ENCODE assay signal across 25 mouse cellular contexts in the genomic region with DNA sequence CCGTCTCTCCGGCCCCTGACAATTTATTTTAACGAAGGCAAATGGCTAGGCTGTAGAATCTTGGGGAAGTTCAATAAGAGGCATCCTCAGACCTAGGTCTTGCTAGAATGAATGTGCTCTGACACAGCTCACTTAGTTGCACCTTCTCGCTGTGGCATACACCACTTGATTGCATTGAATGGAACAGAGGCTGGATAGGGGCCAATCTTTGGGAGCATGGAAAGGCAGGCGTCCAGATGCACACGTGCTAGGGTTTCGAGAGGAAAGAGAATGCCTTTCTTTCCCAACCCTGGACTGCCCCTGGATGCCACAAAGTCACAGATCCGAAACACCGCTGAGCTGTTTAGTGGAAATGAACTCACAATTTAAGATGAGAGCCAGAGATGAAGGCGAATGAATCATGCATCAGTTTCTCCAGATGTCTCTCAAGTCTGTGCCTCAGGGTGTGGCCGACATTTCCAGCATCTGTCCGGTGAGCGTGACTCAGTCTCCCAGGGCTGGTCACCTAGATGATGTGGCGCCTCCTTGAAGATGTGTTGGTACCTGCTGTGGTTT.
A peak's percentile ranks its signal among the peaks of the same experiment; 100 is the strongest.
DNase-seq lines count a peak whose midpoint lies in the region; ATAC-seq lines count a peak whose summit lies in the region.
"Had no signal": no experiment of that assay in that cellular context is flagged by ENCODE, and none has a peak within 500 bp of the region (broad histone marks: within the 10 kb centered on the region; RNA-seq: fewer than 3 reads in every experiment).

No protein-coding gene starts in this region.

- no peaks in the 10 kb centered on the region for H3K27me3 ChIP-seq in kidney, embryonic 14.5 days (ENCODE audit: control insufficient read depth, insufficient read depth, low read length)
- H3K27me3 ChIP-seq: embryonic facial prominence, embryonic 15.5 days; heart, embryonic 13.5 days; hindbrain, embryonic 15.5 days; neural tube, embryonic 15.5 days; stomach, embryonic 15.5 days had no signal

- H3K4me3 ChIP-seq in kidney, embryonic 14.5 days (ENCODE audit: low read length), result no peak overlapping the region
- H3K4me3 ChIP-seq: embryonic facial prominence, embryonic 15.5 days; forebrain, embryonic 10.5 days; heart, embryonic 13.5 days; hindbrain, embryonic 15.5 days; limb, embryonic 10.5 days; neural tube, embryonic 15.5 days; stomach, embryonic 15.5 days had no signal

- WGBS in kidney, embryonic 14.5 days, result 77% methylated on average over 14 of the region's 14 CpGs

- no peak overlapping the region for H3K9ac ChIP-seq in kidney, embryonic 14.5 days (ENCODE audit: low read depth, low read length)
- H3K9ac ChIP-seq: embryonic facial prominence, embryonic 15.5 days; heart, embryonic 13.5 days; hindbrain, embryonic 15.5 days; lung, embryonic 14.5 days; neural tube, embryonic 15.5 days; stomach, embryonic 15.5 days had no signal

- DNase-seq in cerebellum, postnatal 10 days, result peak; percentile 49 to 57
- no peak for DNase-seq in cerebellum, postnatal 4 days (ENCODE audit: low spot score in 2 of 2)
- DNase-seq in kidney, adult 8-10 months, result peak; percentile 47 to 51
- peak; percentile 74 to 78 for DNase-seq in lung, adult 18-20 months
- peak; percentile 46 to 51 for DNase-seq in lung, postnatal 4 days
- DNase-seq in urinary bladder, postnatal 10 days (ENCODE audit: low spot score), result no peak
- DNase-seq: cerebellum, adult 9-11 months; heart, adult 18-20 months; heart, postnatal 36 days; layer of hippocampus, adult 9-11 months; lung, embryonic 14.5 days; spleen, adult 18-20 months; thymus, adult 18-20 months had no signal

- H3K9me3 ChIP-seq in kidney, embryonic 14.5 days (ENCODE audit: control insufficient read depth, low read length), result no peaks in the 10 kb centered on the region
- H3K9me3 ChIP-seq: embryonic facial prominence, embryonic 15.5 days; forebrain, embryonic 10.5 days; G1E; heart, embryonic 13.5 days; hindbrain, embryonic 15.5 days; limb, embryonic 10.5 days; neural tube, embryonic 15.5 days; stomach, embryonic 15.5 days had no signal

- ATAC-seq in kidney, embryonic 14.5 days (ENCODE audit: low FRiP score, low TSS enrichment), result no peak
- ATAC-seq in megakaryocyte, adult 5-6 weeks (ENCODE audit: poor library complexity, severe bottlenecking), result no peak
- ATAC-seq: intestine, embryonic 16.5 days; midbrain, embryonic 16.5 days had no signal

- no peak overlapping the region for H3K27ac ChIP-seq in kidney, embryonic 14.5 days (ENCODE audit: low read depth, low read length)
- H3K27ac ChIP-seq: embryonic facial prominence, embryonic 15.5 days; forebrain, embryonic 10.5 days; heart, embryonic 13.5 days; hindbrain, embryonic 15.5 days; limb, embryonic 10.5 days; neural tube, embryonic 15.5 days; stomach, embryonic 15.5 days had no signal

- H3K4me1 ChIP-seq in kidney, embryonic 14.5 days (ENCODE audit: control insufficient read depth, insufficient read depth, low read length), result no peaks in the 10 kb centered on the region
- H3K4me1 ChIP-seq: hindbrain, embryonic 15.5 days; neural tube, embryonic 15.5 days; stomach, embryonic 15.5 days had no signal

- no peaks in the 10 kb centered on the region for H3K36me3 ChIP-seq in kidney, embryonic 14.5 days (ENCODE audit: control insufficient read depth, insufficient read depth, low read length)
- H3K36me3 ChIP-seq: embryonic facial prominence, embryonic 15.5 days; forebrain, embryonic 10.5 days; G1E; heart, embryonic 13.5 days; hindbrain, embryonic 15.5 days; limb, embryonic 10.5 days; neural tube, embryonic 15.5 days; stomach, embryonic 15.5 days had no signal

- no peak overlapping the region for H3K4me2 ChIP-seq in kidney, embryonic 14.5 days (replicated peaks; ENCODE audit: low read depth, low read length)
- H3K4me2 ChIP-seq: embryonic facial prominence, embryonic 15.5 days; heart, embryonic 13.5 days; hindbrain, embryonic 15.5 days; lung, embryonic 14.5 days; neural tube, embryonic 15.5 days; stomach, embryonic 15.5 days had no signal

Comparison
In these comparisons a context has a peak if more than half of its experiments do, and no peak if none do; other contexts are left out.
1. DNase-seq: peak in cerebellum, postnatal 10 days (2 of 2), kidney, adult 8-10 months (2 of 2), lung, adult 18-20 months (2 of 2) and lung, postnatal 4 days (2 of 2); none in cerebellum, postnatal 4 days (0 of 2) and urinary bladder, postnatal 10 days (single experiment).